Mouse (Mus musculus) forelimb bud, embryonic 11.5 days (tissue): Measurements from ENCODE around the gene Nfib.

Experiments
- DNase-seq: peaks from one replicate; pipeline ENCODE4 v3.0.0-alpha.2; 2012; ENCODE audit warnings: low read depth, low spot score

The Nfib gene

DNA sequence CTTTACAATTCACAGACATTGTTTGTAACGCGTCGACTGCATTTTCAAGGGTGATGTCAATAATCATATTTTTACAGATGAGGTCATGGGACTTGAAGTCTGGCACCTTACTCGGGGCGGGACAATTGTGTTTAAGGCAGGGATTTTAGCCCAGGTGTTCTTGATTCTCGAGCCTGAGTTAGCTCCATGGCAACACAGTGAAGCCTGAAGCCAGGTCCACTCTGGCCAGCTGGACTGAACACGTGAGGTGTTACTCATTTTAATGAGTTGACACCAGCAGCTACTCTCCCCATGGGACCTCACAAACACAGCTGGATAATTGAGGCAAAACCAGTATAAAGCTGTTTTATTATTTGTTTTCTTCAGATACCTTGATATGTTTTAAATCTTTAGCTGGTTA is 71.2 kb downstream of the Nfib start:
- DNase-seq = peak; percentile 84

DNA sequence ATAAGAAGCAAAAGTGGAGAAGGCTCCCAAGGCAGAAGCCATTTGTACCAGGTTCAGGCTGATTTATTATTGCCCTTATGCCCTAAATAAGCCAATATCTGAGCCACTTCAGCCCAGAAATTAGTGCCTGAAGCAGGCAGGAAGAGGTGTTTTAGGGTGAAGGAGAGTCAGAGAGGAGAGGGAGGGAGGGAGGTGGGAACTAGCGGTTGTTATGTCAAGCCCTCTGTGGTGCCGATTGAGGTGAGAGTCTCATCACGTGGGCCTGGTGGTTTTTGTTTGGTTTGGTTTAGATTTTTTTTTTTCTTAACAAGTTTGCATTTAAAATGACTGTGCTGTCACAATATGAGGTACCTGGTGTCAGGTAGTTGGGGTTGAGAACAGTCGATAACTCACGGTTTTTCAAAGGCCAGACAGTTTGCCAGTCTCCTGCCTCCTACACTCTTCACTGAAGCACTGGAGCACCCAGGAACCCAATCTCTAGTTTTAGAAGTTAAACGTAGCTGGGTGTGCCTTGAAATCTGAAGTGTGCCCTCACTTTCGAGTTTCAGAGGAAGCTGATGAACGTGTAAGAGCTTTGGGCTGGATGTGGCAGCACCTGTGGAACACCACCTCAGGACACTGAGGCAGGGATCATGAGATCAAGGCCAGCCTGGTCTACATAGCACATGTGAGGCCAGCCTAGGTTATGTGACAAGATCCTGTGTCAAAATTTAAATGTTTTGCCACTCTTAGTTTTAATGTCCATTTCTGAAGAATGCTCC is 81.1 kb downstream of the Nfib start:
- DNase-seq = no peak

DNA sequence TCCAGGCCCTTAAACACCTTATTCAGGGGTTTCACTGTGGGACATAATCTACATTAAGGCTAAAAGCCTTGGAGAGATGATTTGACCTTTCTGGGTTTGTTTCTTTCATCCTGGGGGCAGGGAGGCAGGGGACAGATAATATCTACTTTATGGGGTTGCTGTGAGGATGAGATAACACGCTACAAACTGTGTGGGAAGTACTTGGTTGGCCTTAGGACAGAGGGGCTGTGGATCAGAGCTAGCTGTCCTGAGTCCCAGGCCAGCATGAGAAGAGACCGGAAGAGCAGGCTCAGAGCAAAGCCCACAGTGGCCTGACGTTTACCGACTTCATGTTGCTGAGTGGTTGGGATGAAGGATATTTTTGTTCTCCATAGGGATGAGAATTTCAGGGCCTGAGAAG is 81.7 kb downstream of the Nfib start:
- no peak for DNase-seq

DNA sequence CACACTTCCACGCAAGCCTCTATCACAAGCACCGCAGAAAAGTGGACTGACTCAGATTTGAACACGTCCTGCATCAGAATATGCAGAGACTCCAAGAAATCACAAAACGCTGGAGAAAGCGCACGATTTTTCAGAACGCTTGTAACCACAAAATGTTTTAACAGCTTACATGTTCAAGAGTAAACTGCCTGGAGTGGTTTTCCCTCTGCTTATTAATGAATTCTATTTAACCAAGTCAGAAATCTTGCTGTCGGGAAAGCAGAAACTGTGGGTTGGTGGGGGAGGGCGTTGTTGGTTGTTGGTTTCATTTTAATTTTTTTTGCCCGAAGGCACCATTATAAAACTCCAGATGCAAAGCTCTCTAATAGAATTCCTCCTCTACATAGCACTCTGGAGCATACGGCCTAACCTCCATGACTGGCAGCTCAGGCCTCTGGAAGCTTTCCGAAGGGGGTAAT is 82.4 kb downstream of the Nfib start:
- DNase-seq = no peak

DNA sequence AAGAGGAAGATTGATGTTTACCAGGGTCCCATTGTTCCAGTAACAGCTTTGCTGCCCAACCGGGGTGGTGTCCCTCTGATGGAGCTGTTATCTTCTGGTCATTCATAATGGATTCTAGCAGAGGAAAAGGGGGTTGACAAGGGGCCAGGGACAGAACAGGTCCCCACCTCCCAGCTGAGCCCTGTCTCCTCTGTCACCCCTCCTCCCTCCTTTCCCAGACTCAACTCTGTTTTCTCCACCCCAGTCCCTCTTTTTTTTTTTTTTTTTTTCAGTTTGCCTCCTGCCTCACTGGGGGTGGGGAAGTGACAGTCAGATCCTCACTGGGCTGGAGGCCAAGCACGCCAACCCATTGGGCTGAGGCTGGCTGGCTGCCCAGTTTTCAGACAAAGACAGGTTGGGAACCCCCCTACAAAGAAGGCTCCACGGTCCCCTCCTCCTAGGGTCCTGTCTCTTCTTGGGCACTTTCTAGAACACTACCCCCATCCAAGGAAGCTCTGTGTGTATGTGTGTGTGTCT is 83.2 kb downstream of the Nfib start:
- no peak for DNase-seq

DNA sequence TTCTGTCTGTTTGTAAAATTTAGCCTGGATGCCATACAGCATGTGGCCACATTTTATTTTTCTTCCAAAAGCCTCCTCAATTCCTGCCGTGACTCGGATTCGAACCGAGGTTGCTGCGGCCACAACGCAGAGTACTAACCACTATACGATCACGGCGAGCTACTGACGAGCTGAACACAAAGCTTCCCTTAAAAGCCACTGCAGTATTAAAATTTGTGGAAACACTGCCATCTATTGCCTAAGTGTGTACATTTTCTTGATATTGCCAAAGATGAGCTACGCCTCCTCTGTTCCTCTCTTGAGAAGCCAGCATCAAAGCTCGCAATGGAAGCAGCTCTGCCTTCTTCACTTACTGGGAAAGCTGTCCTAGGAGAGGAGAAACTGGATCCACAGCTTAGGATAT is 86.0 kb downstream of the Nfib start:
- DNase-seq = no peak

DNA sequence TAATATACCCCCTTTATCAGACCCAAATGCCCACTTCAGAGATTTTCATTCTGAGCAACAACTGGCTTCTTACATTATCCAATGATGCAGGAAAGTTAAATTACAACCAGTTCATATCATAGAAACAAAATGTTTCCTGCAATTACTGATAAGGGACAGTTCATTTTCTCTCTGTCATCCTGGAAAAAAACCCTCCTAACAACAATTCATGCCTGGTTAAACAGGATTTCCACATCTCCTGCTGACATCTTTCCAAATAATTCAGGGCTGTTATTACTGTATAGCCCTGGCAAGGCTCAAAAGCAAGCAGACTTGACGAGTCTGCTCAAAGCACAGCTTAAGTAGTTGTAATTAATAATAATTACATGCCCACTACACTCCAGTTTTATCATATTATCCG is 86.5 kb downstream of the Nfib start:
- DNase-seq = no peak

DNA sequence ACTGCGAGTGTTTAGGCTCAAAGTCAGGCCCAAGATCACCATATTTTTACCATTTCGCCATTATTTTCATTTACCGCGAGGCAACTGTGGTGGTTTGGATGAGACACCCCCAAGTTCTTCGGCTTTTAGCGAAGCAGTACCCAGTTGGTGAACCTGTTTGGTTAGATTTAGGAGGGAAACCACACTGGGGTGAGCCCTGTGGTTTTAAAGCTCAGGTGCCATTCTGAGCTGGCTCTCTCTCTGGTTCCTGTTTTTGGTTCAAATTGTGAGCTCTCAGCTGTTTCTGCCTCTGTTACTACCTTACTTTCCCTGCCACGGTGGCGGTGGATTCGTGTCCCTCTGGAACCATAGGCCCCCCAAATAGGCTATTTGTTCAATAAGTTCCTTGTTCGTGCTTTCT is 88.3 kb downstream of the Nfib start:
- no peak for DNase-seq

DNA sequence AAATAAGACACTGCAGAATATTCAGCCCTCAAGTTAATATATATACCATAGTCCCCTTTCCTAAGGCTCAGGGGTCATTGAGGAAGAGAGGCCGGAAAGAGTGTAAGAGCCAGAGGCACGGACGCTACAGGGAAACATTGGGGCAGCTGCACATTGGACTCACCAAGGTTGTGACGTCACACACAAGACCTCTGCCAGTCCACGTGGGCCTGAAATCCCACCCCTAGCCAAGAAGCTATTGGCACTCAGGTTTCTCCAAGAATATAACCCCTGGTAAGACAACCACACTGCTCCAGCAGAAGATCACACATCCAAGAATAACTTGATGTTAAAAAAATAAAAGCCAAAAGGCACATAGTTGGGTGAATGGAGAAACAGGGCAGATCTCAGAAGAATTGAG is 89.8 kb downstream of the Nfib start:
- DNase-seq = no peak

DNA sequence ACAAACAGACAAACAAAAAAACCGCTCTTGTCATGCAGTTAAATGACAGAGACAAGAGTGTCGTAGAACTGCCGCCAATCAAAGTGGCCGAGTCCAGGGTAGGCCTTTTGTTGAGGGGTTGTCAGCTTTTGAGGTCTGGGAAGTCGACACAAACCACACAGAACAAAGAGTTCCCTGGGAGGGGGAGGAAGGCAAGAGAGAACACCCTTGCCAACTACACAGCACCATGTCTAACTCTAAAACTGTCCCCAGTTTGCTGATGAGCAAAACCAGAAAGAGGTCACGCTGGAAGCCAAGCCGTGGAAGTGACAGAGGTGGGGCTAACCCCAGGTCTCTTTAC is 91.1 kb downstream of the Nfib start:
- no peak for DNase-seq

DNA sequence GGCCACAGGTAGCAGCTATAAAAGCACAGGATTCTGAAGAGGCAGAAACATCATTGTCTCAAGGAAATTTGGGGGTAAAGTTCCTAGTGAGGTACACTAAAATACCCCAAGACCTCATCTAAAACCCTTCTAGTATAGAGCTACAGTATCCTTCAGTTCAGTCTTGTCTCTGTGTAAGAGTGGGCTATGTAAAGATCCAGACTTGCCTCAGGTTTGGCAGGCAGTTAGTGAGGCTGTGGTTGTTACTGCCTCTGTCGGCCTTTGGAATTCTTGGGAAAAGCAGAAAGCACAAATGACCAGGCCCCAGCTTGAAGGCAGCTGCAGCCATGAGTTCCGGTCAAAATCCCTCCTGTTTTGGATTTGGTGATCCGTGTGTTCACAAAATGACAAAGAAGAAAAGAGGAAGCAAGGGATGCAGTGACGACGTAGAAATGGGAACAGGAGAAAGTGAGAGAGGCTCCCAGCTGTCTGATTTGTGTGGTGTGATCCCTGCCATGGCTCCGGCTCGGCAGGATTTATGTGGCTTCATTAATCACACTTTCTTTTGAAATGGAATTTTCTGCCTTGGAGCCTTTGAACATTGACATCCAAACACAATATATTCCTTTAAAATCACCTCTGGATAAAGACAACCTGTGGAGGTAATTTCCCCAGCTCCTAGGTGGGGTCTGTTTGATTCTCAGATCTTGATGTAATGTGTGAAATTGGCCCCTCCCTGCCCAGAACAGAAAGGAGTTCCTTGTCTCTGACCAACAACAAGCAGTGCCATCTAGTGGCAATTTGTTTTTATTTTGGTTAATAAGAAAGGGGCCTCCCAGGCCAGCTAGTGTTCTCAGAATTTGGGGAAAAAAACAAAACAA is 91.7 kb downstream of the Nfib start:
- DNase-seq = peak; percentile 69

DNA sequence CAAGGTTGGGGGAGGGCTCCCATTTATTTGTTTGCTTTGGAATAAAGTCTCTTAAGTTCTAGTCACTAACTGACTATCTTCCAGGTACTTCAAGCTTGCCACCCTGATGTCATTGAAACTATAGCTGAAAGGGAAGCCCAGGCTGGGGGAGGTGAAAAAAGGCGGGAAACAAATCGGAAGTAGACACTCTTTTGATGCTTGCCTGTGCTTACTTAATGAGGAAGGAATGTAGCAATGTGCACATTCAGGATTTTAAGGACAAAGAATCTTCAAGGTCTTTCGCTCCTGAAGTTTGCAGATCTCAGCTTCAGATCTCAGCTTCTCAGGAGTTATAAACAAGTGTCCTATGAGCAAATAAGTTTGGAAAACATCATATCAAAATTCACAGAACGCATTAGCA is 95.9 kb downstream of the Nfib start:
- DNase-seq = no peak

DNA sequence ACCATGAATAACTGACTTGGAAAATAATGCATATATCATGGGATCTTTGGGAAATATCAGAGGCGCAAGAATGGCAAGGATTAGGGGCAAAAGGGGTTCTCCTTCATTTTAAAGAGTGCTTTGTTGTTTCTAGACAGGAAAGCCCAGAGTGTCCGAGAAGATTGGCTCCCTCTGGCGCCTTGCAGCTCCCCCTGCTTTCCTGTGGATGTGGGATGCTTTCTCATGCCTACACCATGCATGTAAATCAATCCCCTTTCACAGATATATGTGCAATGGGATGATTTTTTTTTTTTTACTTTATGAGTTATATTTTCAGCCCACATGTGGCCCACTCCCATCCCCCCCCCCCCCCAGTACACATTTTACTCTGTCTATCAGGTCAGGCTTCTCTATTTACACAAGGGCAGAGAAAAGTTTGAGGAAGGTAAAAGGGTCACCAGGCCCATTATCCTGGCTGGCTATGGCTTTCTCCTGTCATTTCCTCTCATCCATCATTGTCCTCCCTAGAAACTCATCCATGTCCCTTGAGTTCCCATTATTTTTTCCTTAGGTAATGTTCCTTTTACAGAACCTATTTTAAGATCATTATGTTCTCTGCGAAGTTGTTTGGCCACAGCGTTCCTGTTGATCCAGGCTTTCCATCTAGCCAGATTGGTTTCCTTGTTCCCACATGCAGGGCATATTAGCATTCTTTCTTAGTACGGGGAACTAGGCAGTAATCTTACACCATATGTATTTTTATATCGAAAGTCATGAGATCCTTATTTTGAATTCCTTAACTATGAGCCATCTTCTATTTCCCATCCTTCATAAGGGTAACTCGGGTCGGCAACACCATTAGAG is 96.6 kb downstream of the Nfib start:
- no peak for DNase-seq

DNA sequence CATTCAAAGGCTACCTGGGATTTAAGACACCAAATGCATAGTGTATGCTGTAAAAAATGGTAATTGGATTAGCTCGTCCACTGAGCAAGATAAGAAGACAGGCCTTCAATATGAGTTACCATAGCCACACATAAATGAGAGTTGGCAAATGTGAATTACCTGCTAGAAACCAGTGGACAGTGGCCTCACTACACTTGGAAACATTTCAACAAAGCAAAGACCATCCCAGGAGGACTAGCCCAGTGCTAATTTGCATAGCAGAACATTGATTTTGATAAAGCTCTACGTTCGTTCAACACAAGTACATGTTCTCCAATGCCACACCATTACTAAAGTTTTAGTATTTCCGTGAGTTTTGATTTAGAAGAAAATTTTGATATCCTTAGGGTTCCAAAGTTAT is 98.3 kb downstream of the Nfib start:
- no peak for DNase-seq

DNA sequence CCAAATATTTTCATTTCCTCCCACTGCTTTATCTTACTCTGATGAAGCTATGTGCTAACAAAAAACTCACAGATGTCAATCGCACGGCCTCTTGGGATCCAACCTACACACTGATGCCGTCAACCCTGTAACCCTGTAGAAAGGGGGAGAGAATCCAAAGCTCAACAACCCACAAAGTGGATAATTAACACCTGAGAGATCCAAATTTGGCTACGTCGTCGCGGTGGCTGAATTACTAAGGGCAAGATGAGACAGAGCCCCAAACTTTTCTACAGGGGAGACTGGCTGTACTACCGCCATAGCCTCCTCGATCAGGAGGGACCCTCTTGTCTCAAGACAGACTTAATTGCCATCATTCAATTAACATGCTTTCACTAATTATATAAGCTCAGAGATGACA is 99.2 kb downstream of the Nfib start:
- DNase-seq = no peak

DNA sequence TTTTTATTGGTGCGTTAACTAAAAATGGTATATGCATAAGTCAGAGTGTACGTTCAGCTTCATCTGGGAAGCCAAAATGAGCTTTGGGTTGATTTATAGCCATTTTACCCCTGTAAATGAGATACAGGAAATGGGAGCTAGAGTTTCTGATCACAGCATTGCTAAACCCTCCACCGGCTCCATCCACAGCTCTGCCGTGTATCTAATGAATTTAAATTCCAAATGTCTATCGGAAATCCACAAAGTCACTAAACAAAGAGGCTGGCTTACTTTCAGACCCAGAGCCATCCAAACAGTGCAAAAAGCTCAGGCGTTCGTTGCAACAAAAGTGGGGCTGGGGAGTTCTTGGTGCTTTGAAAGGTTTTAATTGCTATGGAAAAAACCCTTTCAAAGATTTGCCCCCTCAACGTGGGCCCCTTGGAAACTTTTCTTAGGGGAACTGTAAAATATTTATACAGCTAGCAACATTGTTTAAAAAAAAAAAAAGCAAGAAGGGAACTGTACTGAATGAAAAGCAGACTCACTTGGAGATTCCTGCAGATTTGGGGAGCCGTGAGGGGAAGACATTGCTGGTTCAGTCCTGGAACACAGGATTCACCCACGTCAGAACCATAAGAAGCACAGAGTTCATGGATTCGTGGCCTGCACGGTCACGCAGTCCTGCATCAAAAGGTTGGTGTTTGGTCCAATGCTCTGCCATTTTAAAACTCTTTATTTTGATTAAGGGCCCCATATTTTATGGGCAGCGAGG is 100.3 kb downstream of the Nfib start:
- DNase-seq = no peak

DNA sequence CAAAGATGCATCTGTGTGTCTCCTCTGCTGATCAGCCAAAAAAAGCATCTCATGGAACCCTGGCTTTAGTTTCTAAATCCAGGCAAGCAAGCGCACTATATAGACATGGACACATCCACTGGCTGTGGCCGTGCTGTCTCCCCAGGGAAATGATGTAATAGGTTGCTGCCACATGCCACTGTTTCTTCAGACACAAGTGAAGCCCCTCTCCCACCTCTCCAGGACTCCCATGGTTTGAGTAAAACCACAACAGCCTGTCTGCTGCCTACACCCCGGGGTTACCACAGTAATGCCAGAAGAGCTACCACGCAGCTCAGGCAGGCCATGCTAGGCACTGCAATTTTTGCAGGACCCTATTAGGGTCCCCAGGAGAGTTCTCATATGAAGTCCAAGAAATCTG is 101.0 kb downstream of the Nfib start:
- no peak for DNase-seq

DNA sequence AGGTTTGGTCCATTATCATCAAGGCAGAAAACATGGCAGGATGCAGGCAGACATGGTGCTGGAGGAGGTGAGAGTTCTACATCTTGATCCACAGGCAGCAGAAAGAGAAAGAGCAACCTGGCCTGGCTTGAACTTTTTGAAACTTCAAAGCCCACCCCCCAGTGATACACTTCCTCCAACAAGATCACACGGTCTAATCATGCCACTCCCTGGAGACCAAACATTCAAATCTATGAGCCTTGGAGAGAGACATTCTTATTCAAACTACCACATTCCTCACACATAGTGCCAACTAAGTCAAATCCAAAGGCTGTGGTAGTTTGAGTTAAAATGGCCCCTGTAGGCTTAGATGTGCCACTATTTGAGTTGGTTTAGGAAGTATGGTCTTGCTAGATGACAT is 104.9 kb downstream of the Nfib start:
- DNase-seq = no peak

DNA sequence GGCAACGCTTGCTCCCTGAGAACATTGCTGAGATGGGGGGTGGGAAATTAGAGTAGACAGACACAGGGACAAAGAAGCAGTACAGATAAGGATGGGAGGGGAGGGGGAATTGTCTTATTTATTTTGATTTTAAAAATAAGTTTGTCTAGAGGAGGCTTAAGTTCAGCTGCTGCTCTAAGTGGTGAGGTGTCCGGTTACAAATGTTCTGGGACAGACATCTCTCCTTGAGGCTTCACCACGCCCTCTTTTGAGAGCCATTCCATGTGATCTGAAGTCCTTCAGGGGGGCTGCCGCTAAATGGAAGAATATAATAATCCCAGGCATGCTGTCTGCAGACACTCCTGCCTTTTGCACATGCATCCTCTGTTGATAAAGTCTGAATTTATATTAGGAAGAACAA is 107.1 kb downstream of the Nfib start:
- DNase-seq = no peak

DNA sequence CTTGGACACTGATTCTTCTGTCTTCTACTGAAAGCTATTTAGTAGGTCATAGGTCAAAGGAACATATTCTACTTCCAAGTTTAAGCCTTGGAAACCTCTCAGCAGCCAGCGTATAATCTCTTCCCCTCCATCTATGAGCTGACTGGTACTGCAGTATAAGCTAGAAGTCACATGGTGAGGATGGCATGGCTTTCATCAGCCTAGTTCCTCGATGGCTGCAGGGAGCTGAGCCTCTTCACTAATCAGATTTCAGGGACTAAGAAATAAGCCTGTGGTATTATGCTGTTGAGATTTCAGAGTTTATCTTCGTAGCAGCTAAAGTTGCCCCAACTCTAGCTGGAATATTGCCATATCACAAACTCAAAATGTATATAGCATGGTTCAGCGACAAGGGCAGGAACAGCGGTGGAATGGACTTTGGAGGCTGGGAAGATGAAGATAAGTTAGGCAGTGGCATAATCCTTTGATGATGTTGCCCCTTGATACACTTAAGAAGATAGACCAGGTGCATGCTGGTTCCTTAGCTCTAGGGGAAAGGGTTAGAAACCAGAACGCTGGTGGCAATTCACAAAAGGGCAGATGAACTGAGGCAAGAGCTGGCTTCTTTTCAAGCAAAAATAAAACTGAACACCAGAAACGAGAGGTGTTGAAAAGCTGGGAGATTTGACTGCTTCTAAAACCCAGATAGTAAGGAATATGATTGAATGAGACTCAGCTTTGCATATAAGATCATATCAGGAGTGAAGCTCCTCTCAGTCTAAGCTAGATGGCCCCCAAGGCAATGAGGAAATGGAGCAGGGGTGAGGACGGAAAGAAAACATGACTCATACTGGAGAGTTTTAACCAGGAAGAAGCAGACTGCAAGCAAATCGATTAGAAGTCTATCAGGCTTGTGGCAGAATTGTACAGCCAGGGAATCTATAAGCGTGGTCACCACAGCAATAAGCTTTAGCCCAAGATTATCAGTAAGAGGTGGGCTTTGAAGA is 111.6 kb downstream of the Nfib start:
- DNase-seq = no peak
